Mouse (Mus musculus): ENCODE results near the gene Nudc. TPM values are rescaled to one million over a fixed set of nuclear protein-coding genes. Genes with fewer than 3 reads are reported as not detected.

Nudc gene
- polyA plus RNA-seq, 1 experiment from 2014 or later = 322 TPM

GRCm38 (mm10) chr4:133495711-133496110 is 50.1 kb downstream of the Nudc start:
- H3K4me3 ChIP-seq (ENCODE audit: low read depth, low read length) = no peak overlapping the region
- no peak overlapping the region for H3K27ac ChIP-seq (replicated peaks; ENCODE audit: low read depth, low read length)
- 27% methylated on average over 7 of the region's 7 CpGs for WGBS
- no peak overlapping the region for H3K9ac ChIP-seq (replicated peaks; ENCODE audit: low read length)
- H3K4me2 ChIP-seq (ENCODE audit: low read depth, low read length) = no peak overlapping the region
- H3K27me3 ChIP-seq (ENCODE audit: control insufficient read depth, insufficient read depth, low read length) = peaks cover 46% of the 10 kb centered on the region
- no peaks in the 10 kb centered on the region for H3K9me3 ChIP-seq (replicated peaks; ENCODE audit: control insufficient read depth, low read length)
- no peak for DNase-seq (ENCODE audit: low spot score)
- no peak for ATAC-seq (replicated peaks; ENCODE audit: insufficient number of reproducible peaks, low FRiP score, low TSS enrichment, low read depth)
- H3K4me1 ChIP-seq (ENCODE audit: control insufficient read depth, insufficient read depth, low read length) = peaks cover 5% of the 10 kb centered on the region
- no peaks in the 10 kb centered on the region for H3K36me3 ChIP-seq (replicated peaks; ENCODE audit: control insufficient read depth, insufficient read depth, low read depth, low read length)

GRCm38 (mm10) chr4:133494867-133495266 is 50.9 kb downstream of the Nudc start:
- Histone ChIP-seq H3K9ac (replicated peaks; ENCODE audit: low read length) (no peak overlapping the region), H3K4me2 (ENCODE audit: low read depth, low read length) (no peak overlapping the region), H3K4me3 (ENCODE audit: low read depth, low read length) (no peak overlapping the region), H3K27me3 (ENCODE audit: control insufficient read depth, insufficient read depth, low read length) (peaks cover 38% of the 10 kb centered on the region), H3K36me3 (replicated peaks; ENCODE audit: control insufficient read depth, insufficient read depth, low read depth, low read length) (no peaks in the 10 kb centered on the region), H3K27ac (replicated peaks; ENCODE audit: low read depth, low read length) (no peak overlapping the region), H3K9me3 (replicated peaks; ENCODE audit: control insufficient read depth, low read length) (no peaks in the 10 kb centered on the region), H3K4me1 (ENCODE audit: control insufficient read depth, insufficient read depth, low read length) (peaks cover 5% of the 10 kb centered on the region)
- DNase-seq (ENCODE audit: low spot score) (no peak), ATAC-seq (replicated peaks; ENCODE audit: insufficient number of reproducible peaks, low FRiP score, low TSS enrichment, low read depth) (no peak)
- WGBS = 60% methylated on average over 4 of the region's 4 CpGs

- H3K36me3 ChIP-seq (replicated peaks; ENCODE audit: control insufficient read depth, insufficient read depth, low read depth, low read length) = no peaks in the 10 kb centered on the region
- peaks cover 5% of the 10 kb centered on the region for H3K4me1 ChIP-seq (ENCODE audit: control insufficient read depth, insufficient read depth, low read length)
- 0 out of 2 replicates have a peak, but pooled peaks have one; percentile 25 for ATAC-seq (replicated peaks; ENCODE audit: insufficient number of reproducible peaks, low FRiP score, low TSS enrichment, low read depth)
- no peaks in the 10 kb centered on the region for H3K9me3 ChIP-seq (replicated peaks; ENCODE audit: control insufficient read depth, low read length)
- peaks cover 36% of the 10 kb centered on the region for H3K27me3 ChIP-seq (ENCODE audit: control insufficient read depth, insufficient read depth, low read length)
- DNase-seq (ENCODE audit: low spot score) = peak; percentile 92
- H3K9ac ChIP-seq (replicated peaks; ENCODE audit: low read length) = no peak overlapping the region
- no peak overlapping the region for H3K27ac ChIP-seq (replicated peaks; ENCODE audit: low read depth, low read length)
- peak overlapping the region; percentile 32 for H3K4me2 ChIP-seq (ENCODE audit: low read depth, low read length)
- H3K4me3 ChIP-seq (ENCODE audit: low read depth, low read length) = peak overlapping the region; percentile 12; the same call in 1 of the 2 replicates
- whole genome bisulfite sequencing = 1% methylated on average over 12 of the region's 12 CpGs
These were observed 51.4 kb downstream of the Nudc start for GRCm38 (mm10) chr4:133494432-133494831.

- Histone ChIP-seq H3K27ac (replicated peaks; ENCODE audit: low read depth, low read length) (no peak overlapping the region), H3K36me3 (replicated peaks; ENCODE audit: control insufficient read depth, insufficient read depth, low read depth, low read length) (no peaks in the 10 kb centered on the region), H3K4me1 (ENCODE audit: control insufficient read depth, insufficient read depth, low read length) (peaks cover 5% of the 10 kb centered on the region), H3K9me3 (replicated peaks; ENCODE audit: control insufficient read depth, low read length) (no peaks in the 10 kb centered on the region), H3K4me3 (ENCODE audit: low read depth, low read length) (peak overlapping the region; percentile 12; the same call in 1 of the 2 replicates), H3K27me3 (ENCODE audit: control insufficient read depth, insufficient read depth, low read length) (peaks cover 31% of the 10 kb centered on the region), H3K4me2 (ENCODE audit: low read depth, low read length) (peak overlapping the region; percentile 32), H3K9ac (replicated peaks; ENCODE audit: low read length) (no peak overlapping the region)
- ATAC-seq (replicated peaks; ENCODE audit: insufficient number of reproducible peaks, low FRiP score, low TSS enrichment, low read depth) (no peak), DNase-seq (ENCODE audit: low spot score) (no peak)
- WGBS = 26% methylated on average over 10 of the region's 12 CpGs
These were observed 51.9 kb downstream of the Nudc start for GRCm38 (mm10) chr4:133493895-133494294.

GRCm38 (mm10) chr4:133491800-133492199 is 54.0 kb downstream of the Nudc start:
- no peaks in the 10 kb centered on the region for H3K9me3 ChIP-seq (replicated peaks; ENCODE audit: control insufficient read depth, low read length)
- no peaks in the 10 kb centered on the region for H3K36me3 ChIP-seq (replicated peaks; ENCODE audit: control insufficient read depth, insufficient read depth, low read depth, low read length)
- no peak overlapping the region for H3K27ac ChIP-seq (replicated peaks; ENCODE audit: low read depth, low read length)
- no peak overlapping the region for H3K9ac ChIP-seq (replicated peaks; ENCODE audit: low read length)
- DNase-seq (ENCODE audit: low spot score) = no peak
- WGBS = 42% methylated on average over 10 of the region's 10 CpGs
- H3K4me3 ChIP-seq (ENCODE audit: low read depth, low read length) = no peak overlapping the region
- H3K4me1 ChIP-seq (ENCODE audit: control insufficient read depth, insufficient read depth, low read length) = no peaks in the 10 kb centered on the region; the same call in 1 of the 2 replicates
- ATAC-seq (replicated peaks; ENCODE audit: insufficient number of reproducible peaks, low FRiP score, low TSS enrichment, low read depth) = no peak
- H3K27me3 ChIP-seq (ENCODE audit: control insufficient read depth, insufficient read depth, low read length) = peaks cover 13% of the 10 kb centered on the region
- H3K4me2 ChIP-seq (ENCODE audit: low read depth, low read length) = no peak overlapping the region

- WGBS = 53% methylated on average over 4 of the region's 4 CpGs
- H3K9ac ChIP-seq (replicated peaks; ENCODE audit: low read length) = no peak overlapping the region
These were observed 56.1 kb downstream of the Nudc start for GRCm38 (mm10) chr4:133489489-133490245.

GRCm38 (mm10) chr4:133488619-133489392 is 57.0 kb downstream of the Nudc start:
- Histone ChIP-seq H3K36me3 (replicated peaks; ENCODE audit: control insufficient read depth, insufficient read depth, low read depth, low read length) (no peaks in the 10 kb centered on the region), H3K9me3 (replicated peaks; ENCODE audit: control insufficient read depth, low read length) (no peaks in the 10 kb centered on the region), H3K27ac (replicated peaks; ENCODE audit: low read depth, low read length) (no peak overlapping the region), H3K4me3 (ENCODE audit: low read depth, low read length) (no peak overlapping the region), H3K9ac (replicated peaks; ENCODE audit: low read length) (no peak overlapping the region), H3K4me2 (ENCODE audit: low read depth, low read length) (no peak overlapping the region), H3K27me3 (ENCODE audit: control insufficient read depth, insufficient read depth, low read length) (no peaks in the 10 kb centered on the region), H3K4me1 (ENCODE audit: control insufficient read depth, insufficient read depth, low read length) (no peaks in the 10 kb centered on the region; the same call in 1 of the 2 replicates)
- ATAC-seq (replicated peaks; ENCODE audit: insufficient number of reproducible peaks, low FRiP score, low TSS enrichment, low read depth) (no peak), DNase-seq (ENCODE audit: low spot score) (no peak)
- 79% methylated on average over 20 of the region's 20 CpGs for WGBS

More at GRCm38 (mm10) chr4:133489489-133490245, 56.1 kb downstream of the Nudc start:
- Histone ChIP-seq H3K27me3 (ENCODE audit: control insufficient read depth, insufficient read depth, low read length) (no peaks in the 10 kb centered on the region), H3K4me1 (ENCODE audit: control insufficient read depth, insufficient read depth, low read length) (no peaks in the 10 kb centered on the region; the same call in 1 of the 2 replicates), H3K36me3 (replicated peaks; ENCODE audit: control insufficient read depth, insufficient read depth, low read depth, low read length) (no peaks in the 10 kb centered on the region), H3K27ac (replicated peaks; ENCODE audit: low read depth, low read length) (0 out of 2 replicates have a peak overlapping the region, but pooled peaks have one; percentile 20), H3K4me2 (ENCODE audit: low read depth, low read length) (no peak overlapping the region), H3K4me3 (ENCODE audit: low read depth, low read length) (no peak overlapping the region), H3K9me3 (replicated peaks; ENCODE audit: control insufficient read depth, low read length) (no peaks in the 10 kb centered on the region)
- ATAC-seq (replicated peaks; ENCODE audit: insufficient number of reproducible peaks, low FRiP score, low TSS enrichment, low read depth) (no peak), DNase-seq (ENCODE audit: low spot score) (peak; percentile 36)

All from embryonic facial prominence, embryonic 11.5 days (tissue).